Mouse (Mus musculus) lung, embryonic 14.5 days (tissue): Measurements from ENCODE around the gene Bmp15. TPM values are rescaled to one million over a fixed set of nuclear protein-coding genes. Genes with fewer than 3 reads are reported as not detected.

Source experiments
- ATAC-seq: fragments of 200-750 bp; cut with Nextera tagmentation; 2 replicates; pipeline ENCODE4 v1.8.0; 2017; ENCODE audit warnings: mild to moderate bottlenecking, moderate TSS enrichment, moderate library complexity; ENCODE audit not compliant: insufficient read depth
- DNase-seq: peaks from one replicate; pipeline ENCODE4 v3.0.0-alpha.2; 2015
- H3K27ac ChIP-seq: fragments of 300-500 bp; sonication (generic); 2 replicates; pipeline ENCODE4 v1.5.1; 2014; ENCODE audit warnings: low read depth, mild to moderate bottlenecking, moderate library complexity
- H3K27me3 ChIP-seq: fragments of 300-500 bp; sonication (generic); 2 replicates; pipeline ENCODE4 v1.6.1; 2014; ENCODE audit warnings: low read length, control low read depth; ENCODE audit not compliant: insufficient read depth
- H3K36me3 ChIP-seq: fragments of 300-500 bp; sonication (generic); 2 replicates; pipeline ENCODE4 v1.6.1; 2014; ENCODE audit warnings: control low read depth; ENCODE audit not compliant: insufficient read depth
- H3K4me1 ChIP-seq: fragments of 300-500 bp; sonication (generic); 2 replicates; pipeline ENCODE4 v1.6.1; 2014; ENCODE audit warnings: antibody characterized with exemption, control low read depth; ENCODE audit not compliant: insufficient read depth
- H3K4me2 ChIP-seq: fragments of 300-500 bp; sonication (generic); 2 replicates; pipeline ENCODE4 v1.6.1; 2014; ENCODE audit warnings: mild to moderate bottlenecking
- H3K4me3 ChIP-seq: fragments of 300-500 bp; sonication (generic); 2 replicates; pipeline ENCODE4 v1.5.1; 2014; ENCODE audit warnings: low read depth, low read length
- H3K9ac ChIP-seq: fragments of 300-500 bp; sonication (generic); 2 replicates; pipeline ENCODE4 v1.6.1; 2014
- H3K9me3 ChIP-seq: fragments of 300-500 bp; sonication (generic); 2 replicates; pipeline ENCODE4 v1.6.1; 2016; ENCODE audit warnings: low read depth, low read length, control low read depth
- CTCF ChIP-seq: IDR thresholded peaks from 2 replicates; pipeline ENCODE4 v1.5.1; 2016; ENCODE audit warnings: antibody characterized with exemption, low read depth
- WGBS: fragments of 180-500 bp; shearing (Covaris S2); extraction: QIAGEN DNeasy Blood & Tissue Kit; methylation state at CpG from one replicate; pipeline ENCODE4 v1.1.7; 2014; 5-methylcytosine and 5-hydroxymethylcytosine counted together
- polyA plus RNA-seq: library from polyadenylated mRNA; unstranded; fragments of >200 nt; fragmentation: Nextera tagmentation; extraction: Ambion mirVana; gene quantifications from 2 replicates; pipeline ENCODE4 v1.2.1, GENCODE M21; 2014

Gene Bmp15
- polyA plus RNA-seq: 0.08 TPM in 1 of 2 replicates, not detected in the other

DNA sequence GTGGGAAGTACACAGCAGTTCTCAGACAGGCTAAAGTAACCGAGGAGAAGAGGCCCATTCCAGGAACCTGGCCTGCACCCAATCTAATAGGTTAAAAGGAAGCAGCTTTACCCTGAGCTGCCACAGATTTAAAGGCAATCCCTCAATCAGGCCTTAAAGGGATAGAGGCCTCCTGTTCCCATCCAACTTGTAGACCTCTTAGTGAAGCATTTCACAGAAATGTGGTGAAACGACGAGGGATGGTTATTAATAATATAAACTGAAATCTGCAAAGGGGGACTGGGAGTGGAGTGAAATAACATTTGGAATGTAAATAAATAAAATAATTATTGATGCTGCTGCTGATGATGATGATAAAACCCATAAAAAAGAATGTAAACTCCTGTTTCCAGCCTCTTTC is at the start of gene Bmp15:
Bmp15 (minus strand) TSS at position 101 of the 400 bp plus-strand sequence.
- ATAC-seq (no peak), DNase-seq (no peak)
- 68% methylated on average over 3 of the region's 3 CpGs for WGBS
- H3K9ac ChIP-seq: no peak within 1 kb of the TSS
- no peak within 1 kb of the TSS for H3K27ac ChIP-seq
- no peak within 1 kb of the TSS for H3K4me3 ChIP-seq
- H3K9me3 ChIP-seq: no peaks in the 10 kb centered on the region
- no peak within 1 kb of the TSS for H3K4me2 ChIP-seq
- H3K36me3 ChIP-seq: no peaks in the 10 kb centered on the region
- no peak for TF ChIP-seq CTCF
- H3K4me1 ChIP-seq: no peaks in the 10 kb centered on the region
- no peaks in the 10 kb centered on the region for H3K27me3 ChIP-seq

DNA sequence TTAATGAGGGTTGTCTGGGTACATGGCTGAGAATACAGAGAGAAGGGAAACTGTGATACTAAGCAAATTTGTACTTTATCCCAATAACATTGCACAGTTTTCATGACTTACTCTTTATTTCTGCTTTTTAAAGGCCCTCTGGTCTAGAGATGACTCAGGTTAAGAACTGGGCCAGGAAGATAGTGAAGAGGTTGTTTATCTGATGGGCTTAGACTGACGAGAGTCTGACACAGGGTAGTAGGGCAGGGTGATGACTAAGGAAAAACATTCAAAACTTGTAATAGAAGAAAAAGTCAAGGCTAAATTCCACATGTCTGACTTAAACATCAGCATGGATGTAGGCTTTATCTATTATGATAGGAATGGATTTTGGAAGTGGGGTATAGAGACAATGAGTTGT is 48.3 kb upstream of the Bmp15 start:
- no peak overlapping the region for H3K4me3 ChIP-seq
- no peaks in the 10 kb centered on the region for H3K27me3 ChIP-seq
- WGBS: 39% methylated on average over 1 of the region's 1 CpGs
- H3K36me3 ChIP-seq: no peaks in the 10 kb centered on the region
- H3K4me1 ChIP-seq: no peaks in the 10 kb centered on the region
- H3K4me2 ChIP-seq: no peak overlapping the region
- TF ChIP-seq CTCF: no peak
- no peak overlapping the region for H3K27ac ChIP-seq
- H3K9me3 ChIP-seq: no peaks in the 10 kb centered on the region
- ATAC-seq (no peak), DNase-seq (no peak)
- H3K9ac ChIP-seq: no peak overlapping the region

- H3K4me1 ChIP-seq: no peaks in the 10 kb centered on the region
- no peaks in the 10 kb centered on the region for H3K36me3 ChIP-seq
- 75% methylated on average over 6 of the region's 6 CpGs for WGBS
- no peak overlapping the region for H3K4me3 ChIP-seq
- DNase-seq (no peak), ATAC-seq (no peak)
- no peaks in the 10 kb centered on the region for H3K9me3 ChIP-seq
- H3K4me2 ChIP-seq: no peak overlapping the region
- no peak for TF ChIP-seq CTCF
- H3K27me3 ChIP-seq: no peaks in the 10 kb centered on the region
- no peak overlapping the region for H3K27ac ChIP-seq
- H3K9ac ChIP-seq: no peak overlapping the region
Observed at GRCm38 (mm10) chrX:6357503-6358114, 37.1 kb upstream of the Bmp15 start.

DNA sequence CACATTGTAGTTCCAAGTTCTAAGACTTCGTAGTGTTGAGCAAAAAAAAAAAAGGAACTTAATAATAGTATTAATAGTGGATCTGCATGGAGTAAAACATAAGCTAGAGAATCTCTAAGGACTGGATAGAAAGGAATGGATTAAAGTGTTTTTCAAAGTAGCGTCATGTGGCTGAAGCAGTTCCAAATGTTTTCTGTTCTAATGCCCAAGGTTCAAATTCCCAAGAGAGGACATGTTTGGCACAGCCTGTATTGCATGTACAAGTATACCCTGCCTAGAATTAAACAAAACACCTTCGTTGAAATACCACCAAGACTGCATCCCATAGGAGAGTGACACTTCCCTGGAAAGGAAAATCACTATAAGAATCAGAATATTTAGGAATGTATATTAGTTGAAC is 36.4 kb upstream of the Bmp15 start:
- no peaks in the 10 kb centered on the region for H3K36me3 ChIP-seq
- H3K9me3 ChIP-seq: no peaks in the 10 kb centered on the region
- no peaks in the 10 kb centered on the region for H3K4me1 ChIP-seq
- H3K4me3 ChIP-seq: no peak overlapping the region
- H3K9ac ChIP-seq: no peak overlapping the region
- no peak overlapping the region for H3K4me2 ChIP-seq
- no peaks in the 10 kb centered on the region for H3K27me3 ChIP-seq
- no peak for DNase-seq
- no peak for ATAC-seq
- no peak overlapping the region for H3K27ac ChIP-seq
- TF ChIP-seq CTCF: no peak
- 81% methylated on average over 3 of the region's 3 CpGs for WGBS

DNA sequence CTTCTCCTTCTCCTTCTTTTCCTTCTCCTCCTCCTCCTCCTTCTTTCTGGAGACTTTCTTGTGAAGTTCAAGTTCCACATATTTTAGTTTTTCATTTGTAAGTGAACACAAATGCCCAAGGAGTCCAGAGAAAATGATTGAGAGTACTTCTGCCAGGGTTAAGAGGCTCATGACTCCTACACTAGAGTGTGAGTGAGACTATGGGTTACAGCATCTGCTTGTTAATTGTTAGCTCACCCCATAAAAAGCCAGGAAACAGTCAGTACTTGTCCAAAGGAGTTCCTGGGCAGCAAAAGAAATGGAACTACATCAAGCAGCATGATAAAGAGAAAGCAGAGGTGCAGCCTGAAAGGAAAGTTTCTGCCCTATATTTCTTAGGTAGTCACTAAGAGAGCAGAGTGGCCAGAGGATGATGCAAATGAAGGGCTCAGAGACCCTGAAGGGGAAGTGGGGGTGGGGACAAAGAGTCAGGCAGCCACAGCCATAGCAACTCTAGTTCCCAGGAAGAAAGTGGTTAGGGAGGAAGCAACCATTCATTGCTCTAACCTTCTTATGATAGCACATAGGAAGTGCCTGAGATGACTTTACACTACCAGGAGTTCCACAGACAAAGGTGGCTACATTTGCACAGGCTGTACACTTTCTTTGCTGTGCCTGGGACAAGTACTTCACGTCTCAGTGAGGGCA is 24.9 kb upstream of the Bmp15 start:
- no peak overlapping the region for H3K4me3 ChIP-seq
- H3K4me1 ChIP-seq: no peaks in the 10 kb centered on the region
- no peak overlapping the region for H3K9ac ChIP-seq
- H3K36me3 ChIP-seq: no peaks in the 10 kb centered on the region
- no peaks in the 10 kb centered on the region for H3K9me3 ChIP-seq
- no peak overlapping the region for H3K27ac ChIP-seq
- WGBS: 40% methylated on average over 1 of the region's 1 CpGs
- TF ChIP-seq CTCF: no peak
- ATAC-seq (no peak), DNase-seq (peak; percentile 0)
- H3K27me3 ChIP-seq: no peaks in the 10 kb centered on the region
- no peak overlapping the region for H3K4me2 ChIP-seq

DNA sequence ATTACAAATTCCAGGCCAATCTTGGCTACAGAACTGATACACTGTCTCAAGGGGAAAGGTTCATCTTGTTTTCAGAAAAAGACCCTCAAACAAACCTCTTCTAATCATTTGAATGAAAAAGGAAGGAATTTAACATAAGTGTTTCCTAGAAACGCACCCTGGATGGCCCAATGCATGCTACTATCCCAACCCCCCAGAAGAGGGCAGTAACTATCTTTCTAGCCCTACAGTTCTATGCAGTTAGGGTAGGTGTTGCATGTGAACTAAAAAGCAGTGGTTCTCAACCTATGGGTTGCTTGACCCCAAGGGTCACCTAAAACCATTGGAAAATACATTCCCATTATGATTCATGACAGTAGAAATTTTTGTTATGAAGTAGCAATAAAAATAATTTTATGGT is 3.5 kb upstream of the Bmp15 start:
- Histone ChIP-seq H3K27ac (no peak overlapping the region), H3K36me3 (no peaks in the 10 kb centered on the region), H3K9me3 (no peaks in the 10 kb centered on the region), H3K4me3 (no peak overlapping the region), H3K27me3 (no peaks in the 10 kb centered on the region), H3K4me1 (no peaks in the 10 kb centered on the region), H3K9ac (no peak overlapping the region), H3K4me2 (no peak overlapping the region)
- ATAC-seq (no peak), DNase-seq (peak; percentile 48)
- 39% methylated on average over 1 of the region's 1 CpGs for WGBS
- TF ChIP-seq CTCF: peak; percentile 53

GRCm38 (mm10) chrX:6317747-6318146 is 2.8 kb downstream of the Bmp15 start:
- H3K9me3 ChIP-seq: no peaks in the 10 kb centered on the region
- no peak overlapping the region for H3K27ac ChIP-seq
- no peak overlapping the region for H3K9ac ChIP-seq
- H3K4me3 ChIP-seq: no peak overlapping the region
- no peaks in the 10 kb centered on the region for H3K27me3 ChIP-seq
- WGBS: 69% methylated on average over 1 of the region's 1 CpGs
- no peaks in the 10 kb centered on the region for H3K36me3 ChIP-seq
- DNase-seq: no peak
- H3K4me1 ChIP-seq: no peaks in the 10 kb centered on the region
- ATAC-seq: no peak
- no peak for TF ChIP-seq CTCF
- no peak overlapping the region for H3K4me2 ChIP-seq

Other genes starting within 250 kb of the Bmp15 start
- gene AU022751, start 237.3 kb downstream of the Bmp15 start, polyA plus RNA-seq: not detected in 2 replicates
- 4.4 and 4.9 TPM in 2 replicates for gene Nudt10, start 147.7 kb downstream of the Bmp15 start, polyA plus RNA-seq
- 12.7 TPM in 2 replicates for gene Shroom4, start 79.1 kb upstream of the Bmp15 start, polyA plus RNA-seq